Comparison of ENCODE assay signal across 8 mouse cellular contexts in genomic region chr2:126363050-126363744, GRCm38 (mm10).
DNase-seq lines count a peak whose midpoint lies in the region; ATAC-seq and TF ChIP-seq lines count a peak whose summit lies in the region.

No protein-coding gene starts in this region.

- 53% methylated on average over 7 of the region's 7 CpGs for whole genome bisulfite sequencing in hindbrain, postnatal 0 days

- peak; percentile 67 for DNase-seq in R1 (ENCODE audit: low read depth, low spot score)
- peak; percentile 48 for DNase-seq in cerebellum, adult 8-10 months
- peak; percentile 43 to 89 for DNase-seq in frontal cortex, adult 2 months (ENCODE audit: extremely low spot score in 1 of 2, low spot score in 1 of 2)
- peak; percentile 89 for DNase-seq in hindbrain, postnatal 0 days (ENCODE audit: low spot score)
- DNase-seq in left cerebral cortex, adult 8-10 months (ENCODE audit: low spot score in 2 of 2): peak; percentile 9 to 76
- DNase-seq in right cerebral cortex, postnatal 25 days: peak; percentile 55
- DNase-seq in urinary bladder, postnatal 36 days (ENCODE audit: low spot score in 2 of 2): peak; percentile 63 to 84

- no peak overlapping the region for H3K27ac ChIP-seq in hindbrain, postnatal 0 days

- H3K9ac ChIP-seq in hindbrain, postnatal 0 days (replicated peaks; ENCODE audit: low read length): no peak overlapping the region

- H3K4me1 ChIP-seq in hindbrain, postnatal 0 days (ENCODE audit: insufficient read depth, low read length): no peaks in the 10 kb centered on the region

- H3K4me2 ChIP-seq in hindbrain, postnatal 0 days (ENCODE audit: low read depth, low read length): no peak overlapping the region

- peak; percentile 75 for ATAC-seq in hindbrain, postnatal 0 days
- ATAC-seq in megakaryocyte progenitor cell, adult 5-6 weeks (replicated peaks; ENCODE audit: poor library complexity): peak; percentile 90

- peak; percentile 93 for TF ChIP-seq CTCF in hindbrain, postnatal 0 days (IDR thresholded peaks at IDR 0.05; ENCODE audit: low read depth)

- no peaks in the 10 kb centered on the region for H3K36me3 ChIP-seq in hindbrain, postnatal 0 days (ENCODE audit: insufficient read depth, low read length)

- no peaks in the 10 kb centered on the region for H3K9me3 ChIP-seq in hindbrain, postnatal 0 days (ENCODE audit: low read length)

- no peaks in the 10 kb centered on the region for H3K27me3 ChIP-seq in hindbrain, postnatal 0 days (ENCODE audit: insufficient read depth, low read length)

- no peak overlapping the region for H3K4me3 ChIP-seq in hindbrain, postnatal 0 days (ENCODE audit: low read length)
